Mouse (Mus musculus): ENCODE data around the gene Dtx2. TPM values are rescaled to one million over a fixed set of nuclear protein-coding genes. Genes with fewer than 3 reads are reported as not detected.

Dtx2 gene
- total RNA-seq, 1 experiment from 2014 or later = 3.4 TPM

DNA sequence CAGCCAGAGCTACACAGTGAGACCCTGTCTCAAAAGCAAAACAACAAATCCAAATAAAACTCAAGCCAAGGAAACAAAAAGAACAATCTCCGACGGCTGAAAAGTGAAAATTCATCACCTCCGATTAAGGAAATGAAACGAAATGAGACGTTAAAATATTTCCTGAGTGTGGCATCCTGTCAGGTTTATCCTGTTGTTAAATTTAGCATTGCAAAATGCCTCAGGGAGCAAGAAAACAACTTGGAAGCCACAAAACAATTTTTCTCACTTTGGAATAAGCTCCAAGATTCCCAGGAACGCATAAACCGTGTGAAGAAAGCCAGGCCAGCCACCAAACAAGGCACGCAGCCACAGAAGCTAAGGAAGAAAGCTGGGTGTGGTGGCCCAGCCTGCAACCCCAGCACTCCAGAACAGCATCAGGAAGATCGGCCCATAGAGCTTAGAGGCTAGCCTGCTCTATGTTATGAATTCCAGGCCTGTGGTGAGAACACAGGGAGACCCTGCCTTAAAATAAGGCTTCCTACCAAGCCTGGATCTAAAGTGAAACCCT lies 82.5 kb downstream of the Dtx2 start:
- ATAC-seq (replicated peaks in 1 of 2; ENCODE audit: insufficient read depth in 1 of 2, low FRiP score in 2 of 2, low TSS enrichment in 1 of 2, low read depth in 1 of 2, poor library complexity in 2 of 2, severe bottlenecking in 2 of 2) = no peak

DNA sequence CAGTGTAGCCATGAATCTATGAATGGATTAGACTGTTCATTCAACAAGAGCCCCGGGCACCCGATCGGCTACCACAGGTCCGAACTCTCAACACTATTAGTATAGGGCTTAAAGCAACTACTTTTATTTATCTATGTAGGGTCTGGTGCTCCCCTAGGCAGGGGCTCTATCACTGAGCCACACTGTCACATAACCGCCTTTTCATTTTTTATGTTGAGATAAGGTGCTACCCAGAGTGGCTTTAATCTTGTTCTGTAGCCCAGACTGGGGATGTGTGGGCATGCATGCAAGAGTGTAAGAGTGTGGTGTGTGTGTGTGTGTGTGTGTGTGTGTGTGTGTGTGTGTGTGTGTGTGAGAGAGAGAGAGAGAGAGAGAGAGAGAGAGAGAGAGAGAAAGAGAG lies 83.5 kb downstream of the Dtx2 start:
- ATAC-seq (replicated peaks in 1 of 2; ENCODE audit: insufficient read depth in 1 of 2, low FRiP score in 2 of 2, low TSS enrichment in 1 of 2, low read depth in 1 of 2, poor library complexity in 2 of 2, severe bottlenecking in 2 of 2) = no peak

DNA sequence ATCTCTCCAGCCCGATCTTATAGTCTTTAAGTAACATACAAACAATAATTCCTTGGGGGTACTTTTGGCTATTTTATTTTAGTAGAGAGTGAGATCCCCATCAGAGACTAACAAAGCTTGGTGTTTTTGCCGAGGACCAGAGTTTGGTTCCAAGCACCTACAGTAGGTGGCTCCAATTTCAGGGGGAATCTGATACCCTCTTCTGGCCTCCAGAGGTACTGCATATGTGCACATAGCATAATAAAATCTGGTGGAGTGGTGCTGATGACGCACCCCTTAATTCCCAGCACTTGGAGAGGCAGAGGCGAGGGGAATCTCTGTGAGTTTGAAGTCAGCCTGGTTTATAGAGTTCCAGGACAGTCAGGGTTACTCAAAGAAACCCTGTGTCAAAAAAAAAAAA lies 87.7 kb downstream of the Dtx2 start:
- ATAC-seq (replicated peaks in 1 of 2; ENCODE audit: insufficient read depth in 1 of 2, low FRiP score in 2 of 2, low TSS enrichment in 1 of 2, low read depth in 1 of 2, poor library complexity in 2 of 2, severe bottlenecking in 2 of 2) = no peak

Other genes starting within 250 kb of the Dtx2 start
- not detected in 2 replicates for gene Styxl1, start 216.4 kb upstream of the Dtx2 start, total RNA-seq (2017)
- gene Mdh2, start 216.3 kb upstream of the Dtx2 start, total RNA-seq (2017) = 130 and 138 TPM in 2 replicates
- gene Srrm3, start 187.9 kb upstream of the Dtx2 start, total RNA-seq (2017) = not detected in 2 replicates
- gene Hspb1, start 106.9 kb upstream of the Dtx2 start, total RNA-seq (2017) = not detected in 2 replicates
- 95.4 and 110 TPM in 2 replicates for gene Ywhag, start 60.2 kb upstream of the Dtx2 start, total RNA-seq (2017)
- 3.4 and 3.8 TPM in 2 replicates for gene Ssc4d, start 20.3 kb upstream of the Dtx2 start, total RNA-seq (2017)
- not detected in 2 replicates for gene Zp3, start 14.7 kb upstream of the Dtx2 start, total RNA-seq (2017)
- not detected in 2 replicates for gene Upk3b, start 43.7 kb downstream of the Dtx2 start, total RNA-seq (2017)
- not detected in 2 replicates for gene Upk3bl, start 59.7 kb downstream of the Dtx2 start, total RNA-seq (2017)
- gene Rasa4, start 89.1 kb downstream of the Dtx2 start, total RNA-seq (2017) = 25.2 and 27.2 TPM in 2 replicates
- 73.1 and 96.1 TPM in 2 replicates for gene Polr2j, start 121.8 kb downstream of the Dtx2 start, total RNA-seq (2017)
- gene Lrwd1, start 141.3 kb downstream of the Dtx2 start, total RNA-seq (2017) = 26.8 and 40.3 TPM in 2 replicates
- 6.6 and 12.6 TPM in 2 replicates for gene Alkbh4, start 141.3 kb downstream of the Dtx2 start, total RNA-seq (2017)
- gene Orai2, start 175.9 kb downstream of the Dtx2 start, total RNA-seq (2017) = 25.8 and 26.5 TPM in 2 replicates
- 42.5 and 55.0 TPM in 2 replicates for gene Prkrip1, start 204.2 kb downstream of the Dtx2 start, total RNA-seq (2017)